Mouse (Mus musculus) hindbrain, embryonic 10.5 days (tissue): ENCODE results near the gene Nfix. TPM values are rescaled to one million over a fixed set of nuclear protein-coding genes. Genes with fewer than 3 reads are reported as not detected.

Experiments used
- DNase-seq: peaks from one replicate; pipeline ENCODE4 v3.0.0-alpha.2; 2017; ENCODE audit warnings: low spot score
- H3K27ac ChIP-seq: fragments of 300-500 bp; sonication (generic); 2 replicates; pipeline ENCODE4 v1.5.1; 2016; ENCODE audit warnings: mild to moderate bottlenecking, moderate library complexity
- H3K27me3 ChIP-seq: fragments of 300-500 bp; sonication (generic); 2 replicates; pipeline ENCODE4 v1.6.1; 2016; ENCODE audit warnings: mild to moderate bottlenecking; ENCODE audit not compliant: poor library complexity, insufficient read depth, severe bottlenecking
- H3K36me3 ChIP-seq: fragments of 300-500 bp; sonication (generic); 2 replicates; pipeline ENCODE4 v1.6.1; 2016; ENCODE audit warnings: mild to moderate bottlenecking, moderate library complexity
- H3K4me1 ChIP-seq: fragments of 300-500 bp; sonication (generic); replicated peaks from 2 replicates; pipeline ENCODE4 v1.6.1; 2016; ENCODE audit warnings: mild to moderate bottlenecking
- H3K4me3 ChIP-seq: fragments of 300-500 bp; sonication (generic); 2 replicates; pipeline ENCODE4 v1.5.1; 2016; ENCODE audit warnings: mild to moderate bottlenecking, moderate library complexity
- H3K9me3 ChIP-seq: fragments of 300-500 bp; sonication (generic); 2 replicates; pipeline ENCODE4 v1.6.1; 2016; ENCODE audit warnings: mild to moderate bottlenecking, moderate library complexity
- WGBS: fragments of 180-500 bp; shearing (Covaris S2); methylation state at CpG from one replicate; pipeline ENCODE4 v1.1.7; 2016; 5-methylcytosine and 5-hydroxymethylcytosine counted together
- polyA plus RNA-seq: library from polyadenylated mRNA; unstranded; fragments of >200 nt; fragmentation: Nextera tagmentation; extraction: Ambion mirVana; gene quantifications from 2 replicates; pipeline ENCODE4 v1.2.1, GENCODE M21; 2016

Gene Nfix
- polyA plus RNA-seq, 1 experiment from 2014 or later: 0.29 TPM

DNA sequence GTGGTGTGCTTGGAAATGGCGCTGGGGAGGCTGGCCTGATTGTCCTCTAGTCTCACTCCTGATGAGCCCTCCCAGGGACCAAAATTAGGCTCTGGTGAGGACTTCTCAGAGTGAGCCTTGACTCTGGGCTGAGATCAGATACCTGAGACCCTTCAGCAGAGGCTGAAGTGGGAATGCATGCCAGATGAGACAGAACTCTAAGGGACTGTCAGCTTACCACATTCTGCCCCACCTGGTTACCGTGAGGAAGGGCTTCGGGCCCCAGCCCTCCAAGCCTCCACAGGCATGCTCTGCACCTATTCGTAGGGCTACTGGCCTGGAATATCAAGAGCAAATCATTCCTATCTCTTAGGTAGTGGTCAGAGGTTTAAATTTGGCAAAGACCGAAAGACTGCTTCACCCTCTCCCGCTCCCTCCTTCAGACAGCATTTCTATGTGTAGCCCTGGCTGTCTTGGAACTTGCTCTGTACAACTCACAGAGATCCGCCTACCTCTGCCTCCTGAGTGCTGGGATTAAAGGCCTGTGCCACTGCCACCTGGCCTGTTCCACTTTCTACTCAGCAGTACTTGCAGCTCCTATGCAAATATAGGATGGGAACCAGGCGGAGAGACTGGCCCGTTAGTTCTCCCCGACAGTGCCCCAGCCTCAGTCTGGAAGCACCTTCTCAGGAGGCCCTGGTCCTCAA lies 61.3 kb downstream of the Nfix start:
- H3K27me3 ChIP-seq: peaks cover 100% of the 10 kb centered on the region
- H3K4me1 ChIP-seq: peaks cover 74% of the 10 kb centered on the region
- peak overlapping the region; percentile 31 for H3K27ac ChIP-seq
- DNase-seq: no peak
- 27% methylated on average over 10 of the region's 10 CpGs for WGBS
- no peaks in the 10 kb centered on the region for H3K36me3 ChIP-seq
- H3K4me3 ChIP-seq: peak overlapping the region; percentile 33; the same call in 1 of the 2 replicates
- H3K9me3 ChIP-seq: no peaks in the 10 kb centered on the region

DNA sequence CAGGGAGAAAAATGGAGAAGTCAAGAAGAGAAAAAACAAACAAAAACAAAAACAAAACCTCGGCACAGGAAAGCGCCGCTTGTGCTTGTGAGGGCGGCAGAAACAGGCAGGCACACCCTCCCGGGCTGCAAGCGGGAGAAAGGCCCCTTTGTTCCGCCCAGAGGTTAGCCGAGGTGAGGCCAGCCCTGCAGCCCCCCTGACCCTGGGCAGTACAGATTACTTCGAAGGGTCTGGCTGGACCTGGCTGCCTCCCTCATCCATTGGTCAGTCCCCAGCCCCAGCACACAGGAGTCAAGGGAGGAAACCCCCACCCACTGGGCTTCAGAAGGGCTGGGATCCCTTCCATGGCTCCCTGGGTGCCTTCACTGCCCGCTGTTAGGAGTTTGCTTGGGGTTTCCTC lies 61.9 kb downstream of the Nfix start:
- DNase-seq: peak; percentile 45
- under 1% methylated on average over 10 of the region's 10 CpGs for WGBS
- H3K4me1 ChIP-seq: peaks cover 73% of the 10 kb centered on the region
- peak overlapping the region; percentile 31 for H3K27ac ChIP-seq
- H3K36me3 ChIP-seq: no peaks in the 10 kb centered on the region
- no peaks in the 10 kb centered on the region for H3K9me3 ChIP-seq
- peaks cover 100% of the 10 kb centered on the region for H3K27me3 ChIP-seq
- H3K4me3 ChIP-seq: peak overlapping the region; percentile 33

DNA sequence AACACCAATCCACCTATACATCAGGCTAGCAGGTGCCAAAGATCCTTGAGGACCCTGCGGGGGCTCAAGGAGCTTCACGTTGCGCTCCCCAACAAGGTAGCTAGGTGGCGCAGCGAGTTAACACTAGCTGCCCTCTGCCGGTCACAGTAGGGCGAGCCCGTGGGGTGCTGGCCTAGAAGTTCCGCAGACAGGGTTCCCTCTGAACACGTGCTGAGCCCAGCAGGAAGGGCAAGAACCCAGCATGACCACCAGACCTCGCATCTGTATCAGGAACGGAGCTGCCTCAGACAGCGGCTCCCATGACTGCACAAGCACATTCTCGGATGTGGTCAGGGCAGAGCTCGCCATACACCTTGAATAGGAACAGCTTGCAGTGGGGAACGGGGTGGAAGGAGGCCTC lies 62.5 kb downstream of the Nfix start:
- Histone ChIP-seq H3K27me3 (peaks cover 100% of the 10 kb centered on the region), H3K4me1 (peaks cover 73% of the 10 kb centered on the region), H3K36me3 (no peaks in the 10 kb centered on the region), H3K27ac (0 out of 2 replicates have a peak overlapping the region, but pooled peaks have one; percentile 31), H3K4me3 (peak overlapping the region; percentile 33), H3K9me3 (no peaks in the 10 kb centered on the region)
- peak; percentile 80 for DNase-seq
- WGBS: under 1% methylated on average over 16 of the region's 16 CpGs

DNA sequence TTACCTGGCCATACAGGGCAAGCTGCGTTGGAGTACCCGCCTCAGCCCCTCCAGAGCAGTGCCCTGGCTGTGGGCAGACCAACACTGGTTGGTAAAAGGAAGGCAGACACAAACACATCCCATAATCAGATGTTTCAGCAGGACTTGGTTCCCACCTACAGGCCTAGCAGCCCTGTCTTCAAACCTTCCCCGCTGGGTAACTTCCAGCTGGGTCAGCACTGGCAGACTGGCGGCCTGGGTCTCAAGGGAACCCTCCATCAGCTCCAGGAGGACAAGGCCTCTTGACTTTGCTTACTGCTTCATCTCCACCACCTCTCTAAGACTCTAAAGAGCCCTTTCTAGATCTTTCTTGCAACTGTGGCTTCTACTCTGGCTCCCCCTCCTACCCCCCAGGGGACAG lies 63.6 kb downstream of the Nfix start:
- Histone ChIP-seq H3K9me3 (no peaks in the 10 kb centered on the region), H3K27ac (no peak overlapping the region), H3K36me3 (no peaks in the 10 kb centered on the region), H3K27me3 (peaks cover 100% of the 10 kb centered on the region), H3K4me3 (no peak overlapping the region), H3K4me1 (peaks cover 72% of the 10 kb centered on the region)
- DNase-seq: no peak
- WGBS: 66% methylated on average over 4 of the region's 4 CpGs

DNA sequence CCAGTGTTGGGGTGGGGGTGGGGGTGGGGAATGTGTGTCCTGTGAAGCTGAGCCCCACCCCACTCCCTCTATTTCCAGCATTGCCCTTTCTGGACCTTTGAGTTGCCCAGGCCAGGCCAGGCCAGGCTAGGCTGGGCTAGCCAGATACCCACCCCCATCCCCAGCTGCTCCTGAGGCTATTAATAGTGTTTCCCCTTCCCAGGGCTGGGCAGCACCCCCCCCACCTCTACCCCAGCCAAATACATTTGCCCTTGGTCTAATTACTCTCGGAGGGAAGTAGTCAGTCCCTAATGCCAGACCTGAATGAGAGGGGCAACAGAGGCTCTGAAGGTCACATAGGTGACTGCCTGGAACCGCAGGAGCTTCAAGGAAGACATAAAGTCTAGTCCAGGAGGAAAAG lies 64.5 kb downstream of the Nfix start:
- H3K36me3 ChIP-seq: no peaks in the 10 kb centered on the region
- peaks cover 100% of the 10 kb centered on the region for H3K27me3 ChIP-seq
- WGBS: 58% methylated on average over 2 of the region's 2 CpGs
- no peak overlapping the region for H3K4me3 ChIP-seq
- H3K4me1 ChIP-seq: peaks cover 74% of the 10 kb centered on the region
- peak overlapping the region; percentile 35; the same call in 1 of the 2 replicates for H3K27ac ChIP-seq
- no peaks in the 10 kb centered on the region for H3K9me3 ChIP-seq
- no peak for DNase-seq

DNA sequence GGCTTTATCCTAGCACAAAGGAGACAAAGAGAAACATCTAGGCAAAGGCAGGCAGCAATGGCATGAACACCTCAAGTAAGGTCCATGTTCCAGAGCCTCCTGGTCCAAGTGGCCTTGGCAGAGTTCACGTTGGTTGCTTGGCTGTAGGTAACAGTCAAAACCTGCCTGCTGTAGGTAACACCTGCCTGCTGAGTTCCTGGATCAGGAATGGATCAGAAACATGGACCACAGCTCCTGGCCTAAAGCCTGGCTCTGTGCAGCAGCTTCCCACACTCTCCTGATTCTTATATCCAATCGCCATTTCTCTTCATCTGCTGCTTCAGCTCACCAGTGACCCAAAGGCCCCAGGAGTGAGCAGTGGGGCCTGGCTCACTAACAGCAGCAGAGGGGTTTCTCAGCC lies 65.5 kb downstream of the Nfix start:
- DNase-seq: no peak
- no peaks in the 10 kb centered on the region for H3K36me3 ChIP-seq
- H3K27ac ChIP-seq: no peak overlapping the region
- no peak overlapping the region for H3K4me3 ChIP-seq
- 85% methylated on average over 2 of the region's 2 CpGs for WGBS
- H3K4me1 ChIP-seq: peaks cover 76% of the 10 kb centered on the region
- H3K27me3 ChIP-seq: peaks cover 100% of the 10 kb centered on the region
- H3K9me3 ChIP-seq: no peaks in the 10 kb centered on the region

DNA sequence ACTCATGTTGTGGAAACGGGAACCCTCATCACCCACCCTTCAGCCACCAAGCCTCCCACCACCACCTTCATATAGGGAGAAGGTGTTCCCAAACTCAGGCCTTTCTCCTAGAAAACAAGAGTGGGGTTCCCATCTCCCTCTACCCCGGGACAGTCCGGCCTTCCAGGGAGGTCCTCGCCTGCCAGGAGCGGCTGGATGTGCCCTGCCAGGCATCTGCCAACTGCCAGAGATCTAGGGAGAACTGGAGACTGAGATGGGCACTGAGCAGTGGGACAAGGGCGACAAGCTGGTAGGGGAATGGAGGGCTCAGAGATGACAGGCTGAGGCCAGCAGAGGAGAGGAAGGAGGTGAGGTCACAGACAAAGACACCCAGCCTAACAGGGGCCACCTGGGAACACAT lies 66.2 kb downstream of the Nfix start:
- Histone ChIP-seq H3K4me1 (peaks cover 71% of the 10 kb centered on the region), H3K9me3 (no peaks in the 10 kb centered on the region), H3K27me3 (peaks cover 100% of the 10 kb centered on the region), H3K4me3 (no peak overlapping the region), H3K36me3 (no peaks in the 10 kb centered on the region), H3K27ac (0 out of 2 replicates have a peak overlapping the region, but pooled peaks have one; percentile 8)
- DNase-seq: no peak
- WGBS: 86% methylated on average over 6 of the region's 6 CpGs

DNA sequence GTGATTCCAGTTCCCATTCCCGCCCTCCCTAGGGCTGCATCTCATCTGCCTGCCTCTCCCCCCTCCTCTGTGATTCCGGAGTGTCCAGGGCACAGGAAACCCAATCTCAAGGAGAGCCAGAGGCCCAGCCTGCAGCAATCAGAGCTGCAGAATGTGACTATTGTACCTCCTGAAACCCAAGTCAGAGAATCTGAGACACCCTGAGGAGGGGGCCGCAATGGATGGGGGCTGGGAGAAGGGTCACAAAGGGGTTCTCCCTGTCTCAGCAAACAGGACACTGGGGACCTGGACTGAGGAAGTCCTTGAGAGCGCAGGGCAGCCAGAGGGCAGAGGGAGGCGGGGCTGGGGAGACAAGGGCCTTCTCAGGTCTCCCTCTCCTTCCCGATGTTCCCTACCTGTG lies 67.1 kb downstream of the Nfix start:
- H3K27me3 ChIP-seq: peaks cover 100% of the 10 kb centered on the region
- peak overlapping the region; percentile 16; the same call in 1 of the 2 replicates for H3K4me3 ChIP-seq
- no peak for DNase-seq
- no peaks in the 10 kb centered on the region for H3K9me3 ChIP-seq
- no peaks in the 10 kb centered on the region for H3K36me3 ChIP-seq
- H3K27ac ChIP-seq: peak overlapping the region; percentile 56
- H3K4me1 ChIP-seq: peaks cover 69% of the 10 kb centered on the region
- 40% methylated on average over 6 of the region's 6 CpGs for WGBS

DNA sequence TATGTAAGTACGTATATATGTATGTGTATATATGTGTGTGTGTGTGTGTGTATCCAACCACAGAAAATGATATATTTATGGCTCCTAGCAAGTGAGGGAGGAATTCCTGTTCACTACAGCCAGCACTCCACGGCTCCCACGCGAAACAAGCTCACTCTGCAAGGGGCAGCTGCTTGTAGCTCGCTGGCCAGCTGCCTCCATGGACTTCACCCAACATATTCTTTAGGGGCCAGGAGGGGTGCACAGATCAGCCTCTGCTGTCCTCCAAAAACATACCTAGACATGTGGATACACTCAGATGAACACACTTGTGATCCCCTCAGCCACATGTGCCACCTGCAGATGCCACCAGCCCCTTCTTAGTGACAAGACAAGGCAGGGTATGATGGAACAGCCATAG lies 67.6 kb downstream of the Nfix start:
- H3K9me3 ChIP-seq: no peaks in the 10 kb centered on the region
- no peaks in the 10 kb centered on the region for H3K36me3 ChIP-seq
- DNase-seq: no peak
- H3K4me1 ChIP-seq: peaks cover 64% of the 10 kb centered on the region
- H3K4me3 ChIP-seq: no peak overlapping the region
- peak overlapping the region; percentile 56; the same call in 1 of the 2 replicates for H3K27ac ChIP-seq
- WGBS: 80% methylated on average over 5 of the region's 5 CpGs
- H3K27me3 ChIP-seq: peaks cover 100% of the 10 kb centered on the region

DNA sequence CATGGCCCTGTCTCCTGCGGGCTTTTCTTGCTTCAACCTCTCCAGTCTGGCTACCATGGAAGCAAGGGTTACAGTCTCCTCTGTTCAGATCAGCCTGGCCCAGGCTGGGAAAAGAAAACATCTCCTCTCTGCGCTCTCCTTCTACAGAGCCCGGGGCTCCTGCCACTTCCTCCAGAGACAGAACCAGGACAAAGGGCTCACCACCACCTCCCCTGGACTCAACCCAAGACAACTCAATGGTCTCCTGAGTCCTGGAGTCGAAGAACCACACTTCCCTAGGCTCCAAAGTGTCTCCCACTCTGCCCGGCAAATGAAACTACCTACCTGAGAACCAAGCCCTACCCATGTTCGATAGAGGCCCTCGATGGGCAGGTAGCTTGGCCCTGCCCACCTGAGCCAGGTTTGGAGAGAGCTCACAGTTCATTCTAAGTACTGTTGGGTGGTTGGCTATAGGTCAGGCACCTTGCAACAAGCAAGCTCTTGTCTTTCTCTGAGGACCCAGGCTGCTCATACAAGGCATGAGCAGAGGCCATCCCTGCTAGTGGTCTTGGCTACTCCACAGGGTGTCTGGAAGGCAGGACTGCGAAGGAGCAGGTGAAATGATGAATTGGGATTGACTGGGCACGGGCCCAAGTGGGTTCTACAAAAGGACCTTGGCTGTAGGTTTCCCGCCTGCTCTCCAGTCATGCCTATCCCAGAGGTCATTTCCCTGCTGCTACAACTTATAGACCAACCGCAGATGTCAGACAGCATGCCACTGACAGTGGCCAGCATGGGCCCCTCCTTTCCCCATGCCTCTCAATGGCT lies 68.6 kb downstream of the Nfix start:
- Histone ChIP-seq H3K9me3 (no peaks in the 10 kb centered on the region), H3K27me3 (peaks cover 100% of the 10 kb centered on the region), H3K4me3 (no peak overlapping the region), H3K36me3 (no peaks in the 10 kb centered on the region), H3K4me1 (peaks cover 61% of the 10 kb centered on the region), H3K27ac (peak overlapping the region; percentile 79)
- no peak for DNase-seq
- 62% methylated on average over 11 of the region's 11 CpGs for WGBS

DNA sequence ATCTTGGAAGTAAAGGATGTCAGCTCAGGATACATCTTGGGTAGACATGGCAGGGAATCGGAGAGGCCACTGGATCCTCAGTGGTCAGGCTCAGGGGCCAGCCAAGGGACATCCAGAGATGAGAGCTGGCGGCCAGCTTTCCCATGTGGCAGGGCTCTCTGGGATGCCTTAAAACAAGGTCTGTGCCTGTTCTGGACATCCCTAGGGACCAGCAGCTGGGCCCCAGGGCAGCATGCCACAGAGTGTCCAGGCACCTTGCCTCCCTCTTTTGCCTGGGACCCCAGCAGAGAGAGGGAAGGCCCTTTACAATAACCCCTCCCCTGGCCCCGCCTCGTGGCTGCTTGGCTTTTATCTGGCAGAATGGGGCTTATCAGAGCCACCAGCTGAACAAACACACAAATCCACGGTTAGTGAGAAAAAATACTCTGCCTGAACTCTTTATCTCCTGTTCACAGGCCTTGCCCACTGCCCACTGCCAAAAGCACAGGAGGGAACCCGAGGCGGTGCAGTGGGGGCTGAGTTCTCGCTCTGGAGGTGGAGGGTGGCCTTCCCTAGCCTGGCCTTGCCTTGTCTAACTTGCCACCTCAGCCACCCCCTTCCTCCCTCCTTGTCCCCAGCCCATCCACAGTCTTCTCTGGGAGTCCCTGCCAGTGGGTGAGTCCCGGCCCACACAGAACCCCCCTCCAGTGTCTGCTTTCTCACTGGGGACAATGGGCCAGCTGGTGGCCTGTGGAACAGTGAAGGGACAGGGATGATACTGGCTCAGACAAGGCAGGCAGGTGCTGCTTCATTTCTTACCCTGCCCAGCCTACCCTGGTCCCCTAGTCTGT lies 69.4 kb downstream of the Nfix start:
- peaks cover 100% of the 10 kb centered on the region for H3K27me3 ChIP-seq
- H3K4me1 ChIP-seq: peaks cover 62% of the 10 kb centered on the region
- H3K36me3 ChIP-seq: no peaks in the 10 kb centered on the region
- DNase-seq: no peak
- peak overlapping the region; percentile 79 for H3K27ac ChIP-seq
- WGBS: 33% methylated on average over 9 of the region's 9 CpGs
- no peak overlapping the region for H3K4me3 ChIP-seq
- H3K9me3 ChIP-seq: no peaks in the 10 kb centered on the region

DNA sequence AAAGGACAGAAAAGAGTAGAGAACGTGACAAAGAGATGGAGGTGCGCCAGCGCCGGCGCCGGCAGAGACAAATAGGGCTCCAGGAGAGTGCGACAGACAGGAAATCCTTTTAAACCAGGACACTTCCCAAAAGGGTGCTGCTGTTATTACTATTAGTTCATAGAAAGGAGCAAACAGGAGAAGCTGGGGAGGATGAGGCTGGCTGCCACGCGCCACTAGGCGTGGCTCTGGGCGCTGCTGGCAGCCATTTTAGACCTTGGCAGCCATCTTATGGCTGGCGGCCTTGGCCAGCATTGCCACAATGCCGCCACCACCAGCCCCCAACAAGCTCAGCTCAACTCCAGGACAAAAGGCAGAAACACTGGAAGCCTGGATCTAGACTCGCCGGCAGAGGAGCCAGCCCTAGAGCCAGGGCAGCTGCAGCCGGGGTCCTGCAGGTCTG lies 70.2 kb downstream of the Nfix start:
- Histone ChIP-seq H3K36me3 (no peaks in the 10 kb centered on the region), H3K4me3 (no peak overlapping the region), H3K27me3 (peaks cover 100% of the 10 kb centered on the region), H3K4me1 (peaks cover 63% of the 10 kb centered on the region), H3K27ac (peak overlapping the region; percentile 79), H3K9me3 (no peaks in the 10 kb centered on the region)
- WGBS: 92% methylated on average over 16 of the region's 16 CpGs
- DNase-seq: no peak
